Mouse (Mus musculus) CH12.LX (cell line): ENCODE data around the gene Slc22a22. TPM values are rescaled to one million over a fixed set of nuclear protein-coding genes. Genes with fewer than 3 reads are reported as not detected.

Source experiments
- DNase-seq: peaks from one replicate; pipeline ENCODE4 v3.0.0-alpha.2; 2013; ENCODE audit errors: extremely low read depth
- H3K27ac ChIP-seq: 2 replicates; pipeline ENCODE4 v1.5.1; 2012; ENCODE audit warnings: low read depth, mild to moderate bottlenecking, control low read depth, moderate library complexity; ENCODE audit not compliant: insufficient read depth
- H3K27me3 ChIP-seq: replicated peaks from 2 replicates; pipeline ENCODE3; 2012; ENCODE audit warnings: inconsistent platforms
- H3K36me3 ChIP-seq, 2 experiments: replicated peaks in 1 of 2; 2 replicates each; pipeline versions ENCODE3 to v1.6.1; 2012; ENCODE audit warnings: inconsistent platforms in 1 of 2, low read length in 1 of 2, mild to moderate bottlenecking in 1 of 2, mixed read lengths in 1 of 2, moderate library complexity in 1 of 2; ENCODE audit not compliant: control insufficient read depth in 1 of 2, insufficient read depth in 1 of 2
- H3K4me1 ChIP-seq, 2 experiments: 2 replicates each; pipeline ENCODE4 v1.6.1; 2012; ENCODE audit warnings: inconsistent platforms in 1 of 2, moderate library complexity in 1 of 2; ENCODE audit not compliant: insufficient read depth in 2 of 2, control insufficient read depth in 1 of 2
- H3K4me2 ChIP-seq: 2 replicates; pipeline ENCODE4 v1.6.1; 2012; ENCODE audit warnings: low read depth, mild to moderate bottlenecking, control low read depth; ENCODE audit not compliant: poor library complexity, insufficient read depth, severe bottlenecking
- H3K4me3 ChIP-seq, 3 experiments: fragments of 150-350 bp in 1 of 3; sonication (generic) in 1 of 3; replicated peaks in 1 of 3; 2 replicates each; pipeline versions ENCODE3 to v1.5.1; 2011 to 2012; ENCODE audit warnings: low read depth in 2 of 3, low read length in 2 of 3, mild to moderate bottlenecking in 2 of 3, moderate library complexity in 2 of 3, control low read depth in 1 of 3, improper control_type of control experiment in 1 of 3, inconsistent platforms in 1 of 3, mixed read lengths in 1 of 3; ENCODE audit not compliant: poor library complexity in 1 of 3
- H3K79me2 ChIP-seq: replicated peaks from 2 replicates; pipeline ENCODE4 v1.6.1; 2012; ENCODE audit warnings: mild to moderate bottlenecking, moderate library complexity; ENCODE audit not compliant: control insufficient read depth, poor library complexity, insufficient read depth, severe bottlenecking; ENCODE audit errors: extremely low read depth
- H3K9ac ChIP-seq: 2 replicates; pipeline ENCODE4 v1.6.1; 2012; ENCODE audit warnings: low read depth, mild to moderate bottlenecking, control low read depth, moderate library complexity; ENCODE audit not compliant: insufficient read depth
- H3K9me3 ChIP-seq: replicated peaks from 2 replicates; pipeline ENCODE3; 2012; ENCODE audit warnings: low read length, inconsistent platforms, mixed read lengths
- CHD1 ChIP-seq: IDR thresholded peaks from 2 replicates; pipeline ENCODE4 v1.6.1; 2012; ENCODE audit warnings: low read depth, low read length, improper control_type of control experiment, inconsistent platforms
- CTCF ChIP-seq, 2 experiments: IDR thresholded peaks in 1 of 2; conservative IDR thresholded peaks in 1 of 2; 2 replicates each; pipeline ENCODE4 v1.5.1; 2011 to 2012; ENCODE audit warnings: low read depth in 2 of 2, low read length in 2 of 2, improper control_type of control experiment in 1 of 2, inconsistent platforms in 1 of 2, mild to moderate bottlenecking in 1 of 2, moderate library complexity in 1 of 2
- E2F4 ChIP-seq: IDR thresholded peaks from 2 replicates; pipeline ENCODE4 v1.6.1; 2011; ENCODE audit warnings: low read depth, low read length, improper control_type of control experiment; ENCODE audit not compliant: insufficient replicate concordance
- EP300 ChIP-seq: IDR thresholded peaks from 2 replicates; pipeline ENCODE4 v1.6.1; 2011; ENCODE audit warnings: low read length, improper control_type of control experiment
- ETS1 ChIP-seq: conservative IDR thresholded peaks from 2 replicates; pipeline ENCODE4 v1.6.1; 2012; ENCODE audit warnings: low read depth, mild to moderate bottlenecking, inconsistent platforms, low read length, improper control_type of control experiment, moderate library complexity
- HCFC1 ChIP-seq: IDR thresholded peaks from 2 replicates; pipeline ENCODE4 v1.6.1; 2012; ENCODE audit warnings: low read depth, mild to moderate bottlenecking, inconsistent platforms, low read length, improper control_type of control experiment
- IRF4 ChIP-seq: IDR thresholded peaks from 2 replicates; pipeline ENCODE4 v1.6.1; 2014; ENCODE audit warnings: low read depth, mild to moderate bottlenecking, inconsistent platforms, low read length, improper control_type of control experiment
- MAZ ChIP-seq: IDR thresholded peaks from 2 replicates; pipeline ENCODE4 v1.6.1; 2012; ENCODE audit warnings: low read depth, mild to moderate bottlenecking, inconsistent platforms, low read length, improper control_type of control experiment, moderate library complexity
- MEF2A ChIP-seq: IDR thresholded peaks from 2 replicates; pipeline ENCODE4 v1.6.1; 2014; ENCODE audit warnings: low read depth, mild to moderate bottlenecking, inconsistent platforms, low read length, improper control_type of control experiment, borderline replicate concordance
- MXI1 ChIP-seq: IDR thresholded peaks from 2 replicates; pipeline ENCODE4 v1.6.1; 2011; ENCODE audit warnings: mild to moderate bottlenecking, low read depth, low read length, improper control_type of control experiment
- NRF1 ChIP-seq: IDR thresholded peaks from 2 replicates; pipeline ENCODE4 v1.6.1; 2014; ENCODE audit warnings: low read depth, mild to moderate bottlenecking, inconsistent platforms, low read length, improper control_type of control experiment, moderate library complexity
- PAX5 ChIP-seq: IDR thresholded peaks from 2 replicates; pipeline ENCODE4 v1.6.1; 2012; ENCODE audit warnings: low read length, inconsistent platforms, mixed read lengths
- POLR2A ChIP-seq: IDR thresholded peaks from 2 replicates; pipeline ENCODE4 v1.6.1; 2011; ENCODE audit warnings: low read depth, mild to moderate bottlenecking, improper control_type of control experiment, low read length
- POLR2AphosphoS2 ChIP-seq: IDR thresholded peaks from 2 replicates; pipeline ENCODE4 v1.6.1; 2011; ENCODE audit warnings: low read depth, low read length, improper control_type of control experiment
- RAD21 ChIP-seq: IDR thresholded peaks from 2 replicates; pipeline ENCODE4 v1.6.1; 2011; ENCODE audit warnings: low read depth, mild to moderate bottlenecking, low read length, improper control_type of control experiment, moderate library complexity
- RCOR1 ChIP-seq: conservative IDR thresholded peaks from 2 replicates; pipeline ENCODE4 v1.6.1; 2012; ENCODE audit warnings: low read depth, mild to moderate bottlenecking, inconsistent platforms, low read length, improper control_type of control experiment
- SIN3A ChIP-seq: IDR thresholded peaks from 2 replicates; pipeline ENCODE4 v1.6.1; 2012; ENCODE audit warnings: low read length, improper control_type of control experiment, inconsistent platforms
- SMC3 ChIP-seq: IDR thresholded peaks from 2 replicates; pipeline ENCODE4 v1.6.1; 2011; ENCODE audit warnings: low read depth, low read length, improper control_type of control experiment
- UBTF ChIP-seq: IDR thresholded peaks from 2 replicates; pipeline ENCODE4 v1.6.1; 2012; ENCODE audit warnings: low read depth, mild to moderate bottlenecking, inconsistent platforms, low read length, improper control_type of control experiment, moderate library complexity
- USF1 ChIP-seq: IDR thresholded peaks from 2 replicates; pipeline ENCODE4 v1.6.1; 2014; ENCODE audit warnings: low read depth, mild to moderate bottlenecking, inconsistent platforms, low read length, improper control_type of control experiment
- ZKSCAN1 ChIP-seq: IDR thresholded peaks from 2 replicates; pipeline ENCODE4 v1.6.1; 2012; ENCODE audit warnings: low read depth, inconsistent platforms, low read length, improper control_type of control experiment, borderline replicate concordance
- ZNF384 ChIP-seq: IDR thresholded peaks from 2 replicates; pipeline ENCODE4 v1.6.1; 2012; ENCODE audit warnings: low read depth, low read length, improper control_type of control experiment, inconsistent platforms
- dilution Hi-C: fragments of 300-500 bp; cut with MboI; formaldehyde crosslinking; loops from 2 replicates; pipeline ENCODE4 v1.14.3; 2020; ENCODE audit warnings: low sequenced_read_pairs; ENCODE audit not compliant: extremely low pct_unique_long_range_greater_than_20kb, extremely low pct_ligation_motif_present
- in situ Hi-C: fragments of 300-500 bp; cut with MboI; formaldehyde crosslinking; loops from 3 replicates; pipeline ENCODE4 v1.14.3; 2019; ENCODE audit warnings: low sequenced_read_pairs, low pct_ligation_motif_present, low pct_unique_long_range_greater_than_20kb, mixed read lengths
- polyA plus RNA-seq: library from polyadenylated mRNA; unstranded; fragments of >175 nt; gene quantifications from 2 replicates; pipeline ENCODE4 v1.2.1, GENCODE M21; 2012; ENCODE audit warnings: low read depth; ENCODE audit not compliant: insufficient read length
- total RNA-seq, 2 experiments: library from RNA; depleted of rRNA; stranded (reverse); fragments of 300-350 nt in 1 of 2; fragments of >200 nt in 1 of 2; gene quantifications; 2 replicates each; pipeline ENCODE4 v1.2.3; 2012 to 2014

Gene Slc22a22
- total and polyA plus RNA-seq, 3 experiments: not detected

DNA sequence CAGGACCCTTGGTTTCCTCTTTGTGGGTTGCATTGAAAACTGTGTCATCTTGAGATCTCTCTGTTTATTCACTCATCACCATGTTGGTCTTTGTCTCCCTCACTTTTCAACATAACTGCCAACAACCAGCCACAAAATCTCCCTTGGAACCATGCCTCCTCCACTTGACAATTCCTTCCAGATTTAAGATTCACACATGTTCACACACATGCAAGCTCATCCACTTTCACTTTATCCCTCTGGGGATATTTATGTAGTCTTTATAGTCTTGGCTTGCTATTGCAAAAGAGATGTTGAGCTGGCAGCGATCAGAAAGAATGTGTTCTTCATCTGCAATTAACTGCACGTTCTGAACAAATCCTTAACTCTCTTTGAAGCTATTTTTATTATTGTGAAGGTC, 20.1 kb downstream of the Slc22a22 start:
- Histone ChIP-seq H3K27me3 (no peaks in the 10 kb centered on the region), H3K9ac (no peak overlapping the region), H3K36me3 (no peaks in the 10 kb centered on the region), H3K4me2 (peak overlapping the region; percentile 21; the same call in 1 of the 2 replicates), H3K9me3 (no peaks in the 10 kb centered on the region), H3K79me2 (no peaks in the 10 kb centered on the region), H3K4me3 (no peak overlapping the region), H3K27ac (no peak overlapping the region), H3K4me1 (peaks cover 0 to 4% of the 10 kb centered on the region in 2 experiments; a peak in 1 of 4 replicates)
- dilution Hi-C loops (no loop called here), in situ Hi-C loops (no loop called here)
- DNase-seq: no peak
- TF ChIP-seq RAD21: no peak
- no peak for TF ChIP-seq PAX5
- no peak for TF ChIP-seq NRF1
- TF ChIP-seq SIN3A: no peak
- no peak for TF ChIP-seq ETS1
- TF ChIP-seq CHD1: no peak
- no peak for TF ChIP-seq RCOR1
- TF ChIP-seq CTCF (conservative IDR thresholded peaks at IDR 0.05 in 1 of 2, IDR thresholded peaks at IDR 0.05 in 1 of 2; ENCODE audit: low read depth in 2 of 2, low read length in 2 of 2): no peak
- TF ChIP-seq ZKSCAN1: no peak
- no peak for TF ChIP-seq MXI1
- TF ChIP-seq POLR2AphosphoS2: no peak
- no peak for TF ChIP-seq MAZ

DNA sequence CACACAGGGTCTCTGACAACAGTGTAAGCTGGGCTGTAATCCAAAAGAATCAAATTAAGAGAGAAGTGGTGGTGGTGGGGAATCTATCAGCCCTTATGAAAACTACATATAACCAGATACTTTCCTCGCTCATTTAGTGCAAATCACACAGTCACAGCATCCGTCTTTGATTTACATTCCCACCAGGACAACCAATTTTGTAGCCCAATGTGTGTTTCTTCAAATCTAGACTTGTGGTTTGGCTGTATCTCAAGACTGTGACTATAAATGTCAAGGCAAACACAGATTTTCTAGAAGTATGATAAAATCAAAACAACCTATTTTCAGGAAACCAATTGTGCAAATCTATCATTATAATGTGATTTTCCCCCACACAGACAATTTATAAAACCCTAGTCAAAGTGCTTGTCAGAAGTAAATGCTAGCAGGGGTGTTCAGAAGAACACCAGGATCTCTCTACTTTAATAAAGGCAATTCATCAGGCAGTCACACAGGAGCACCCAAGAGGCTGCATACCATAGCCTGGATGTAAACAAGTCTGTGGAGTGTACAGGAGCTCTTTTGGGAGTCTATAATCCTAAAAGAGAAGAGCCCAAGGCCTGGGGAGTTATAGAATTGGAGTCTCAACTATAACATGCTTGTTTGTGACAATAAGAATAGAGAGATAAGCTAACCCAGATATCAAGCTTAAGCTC, 42.6 kb downstream of the Slc22a22 start:
- dilution Hi-C loops: no loop called here
- Histone ChIP-seq H3K9me3 (no peaks in the 10 kb centered on the region), H3K4me1 (peaks cover 0 to 2% of the 10 kb centered on the region in 2 experiments; a peak in 1 of 4 replicates), H3K79me2 (no peaks in the 10 kb centered on the region), H3K27me3 (no peaks in the 10 kb centered on the region), H3K27ac (no peak overlapping the region), H3K4me3 (no peak overlapping the region), H3K4me2 (no peak overlapping the region), H3K9ac (no peak overlapping the region), H3K36me3 (no peaks in the 10 kb centered on the region)
- TF ChIP-seq POLR2A: no peak
- TF ChIP-seq PAX5: no peak
- TF ChIP-seq EP300: no peak
- TF ChIP-seq MXI1: no peak
- no peak for TF ChIP-seq ZNF384
- no peak for TF ChIP-seq SMC3
- no peak for TF ChIP-seq IRF4
- TF ChIP-seq USF1: no peak
- no peak for TF ChIP-seq HCFC1
- no peak for TF ChIP-seq MEF2A
- TF ChIP-seq CHD1: no peak
- TF ChIP-seq E2F4: no peak
- TF ChIP-seq UBTF: no peak
- in situ Hi-C loops: no loop called here
- DNase-seq: no peak
